Mouse (Mus musculus): ENCODE results near the gene Vmn1r21.
"Not testable (repeated sequence)": the region's sequence is repeated elsewhere in the genome, so short reads cannot be mapped to it uniquely, and the experiment has no call there.

The Vmn1r21 gene

GRCm38 (mm10) chr6:57850286-57850685 is at the start of gene Vmn1r21:
Gene Vmn1r21 (minus strand): TSS chr6:57850343.
- in situ Hi-C loops (cut with MseI, MboI), result no loop called here

- in situ Hi-C loops (cut with MseI, MboI), result no loop called here
These were observed 9.2 kb upstream of the Vmn1r21 start for GRCm38 (mm10) chr6:57859043-57860042.

- in situ Hi-C loops (cut with MseI, MboI), result not testable (repeated sequence)
These were observed 1.0 kb upstream of the Vmn1r21 start for GRCm38 (mm10) chr6:57851177-57851576.

- in situ Hi-C loops (cut with MseI, MboI), result no loop called here
These were observed 10.3 kb downstream of the Vmn1r21 start for GRCm38 (mm10) chr6:57839693-57840408.

- in situ Hi-C loops (cut with MseI, MboI), result no loop called here
These were observed 24.9 kb downstream of the Vmn1r21 start for GRCm38 (mm10) chr6:57825259-57825715.

GRCm38 (mm10) chr6:57824422-57825258 is 25.5 kb downstream of the Vmn1r21 start, which contains the start of gene Vopp1:
Gene Vopp1 (minus strand): TSS chr6:57825159.
- in situ Hi-C loops (cut with MseI, MboI), result no loop called here

GRCm38 (mm10) chr6:57823461-57823860 is 26.7 kb downstream of the Vmn1r21 start:
- in situ Hi-C loops (cut with MseI, MboI), result no loop called here

GRCm38 (mm10) chr6:57822648-57823410 is 27.3 kb downstream of the Vmn1r21 start:
- in situ Hi-C loops (cut with MseI, MboI), result no loop called here

- in situ Hi-C loops (cut with MseI, MboI), result no loop called here
These were observed 35.7 kb downstream of the Vmn1r21 start for GRCm38 (mm10) chr6:57814436-57814940.

- in situ Hi-C loops (cut with MseI, MboI), result no loop called here
These were observed 38.1 kb downstream of the Vmn1r21 start for GRCm38 (mm10) chr6:57811748-57812730.

- in situ Hi-C loops (cut with MseI, MboI), result no loop called here
These were observed 44.7 kb downstream of the Vmn1r21 start for GRCm38 (mm10) chr6:57805218-57806069.

GRCm38 (mm10) chr6:57803130-57803529 is 47.0 kb downstream of the Vmn1r21 start:
- in situ Hi-C loops (cut with MseI, MboI), result no loop called here

- in situ Hi-C loops (cut with MseI, MboI), result no loop called here
These were observed 51.2 kb downstream of the Vmn1r21 start for GRCm38 (mm10) chr6:57798986-57799385.

- in situ Hi-C loops (cut with MseI, MboI), result no loop called here
These were observed 53.2 kb downstream of the Vmn1r21 start for GRCm38 (mm10) chr6:57796853-57797423.

- in situ Hi-C loops (cut with MseI, MboI), result no loop called here
These were observed 54.3 kb downstream of the Vmn1r21 start for GRCm38 (mm10) chr6:57795835-57796234.

Measured in mouse trophoblast stem cell (cell line).